Mouse (Mus musculus) kidney, adult 9 months (tissue): ENCODE results near the gene Olfr139.

ENCODE experiments used
- DNase-seq: peaks from one replicate; pipeline ENCODE4 v3.0.0; 2022

The Olfr139 gene

GRCm38 (mm10) chr11:74056451-74056850 is at the start of gene Olfr139, which contains the start of gene Olfr399:
Gene Olfr139, minus strand, starts transcription at chr11:74056551.
Gene Olfr399, minus strand, starts transcription at chr11:74056615.
- no peak for DNase-seq

- no peak for DNase-seq
Measured at GRCm38 (mm10) chr11:74105066-74105465, 48.7 kb upstream of the Olfr139 start.

GRCm38 (mm10) chr11:74101507-74101906 is 45.2 kb upstream of the Olfr139 start:
- no peak for DNase-seq

GRCm38 (mm10) chr11:74100724-74101123 is 44.4 kb upstream of the Olfr139 start:
- DNase-seq = no peak

- no peak for DNase-seq
Measured at GRCm38 (mm10) chr11:74069655-74070054, 13.3 kb upstream of the Olfr139 start, which contains the start of gene Zfp616. Gene Zfp616, plus strand, starts transcription at chr11:74069955.

GRCm38 (mm10) chr11:74051347-74051746 is 5.0 kb downstream of the Olfr139 start:
- peak; percentile 9 for DNase-seq
